ENCODE assay signal across 37 mouse cellular contexts in the genomic region with DNA sequence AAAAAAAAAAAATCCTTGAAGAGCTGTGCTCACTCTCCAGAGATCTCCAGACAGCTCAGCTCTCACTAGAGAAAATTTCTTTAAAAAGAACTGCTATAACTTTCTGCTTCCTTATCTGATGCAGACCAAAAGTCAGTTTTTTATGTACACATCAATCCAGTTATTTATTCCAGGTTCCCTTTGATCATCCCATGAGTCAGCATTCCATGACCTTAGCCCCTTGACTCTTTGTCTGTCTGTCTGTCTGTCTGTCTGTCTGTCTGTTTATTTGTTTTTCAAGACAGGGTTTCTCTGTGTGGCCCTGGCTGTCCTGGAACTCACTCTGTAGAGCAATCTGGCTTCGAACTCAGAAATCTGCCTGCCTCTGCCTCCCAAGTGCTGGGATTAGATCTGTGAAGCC. TPM values are rescaled to one million over a fixed set of nuclear protein-coding genes. Genes with fewer than 3 reads are reported as not detected.
"Had no signal": no experiment of that assay in that cellular context is flagged by ENCODE, and none has a peak within 500 bp of the region (broad histone marks: within the 10 kb centered on the region; RNA-seq: fewer than 3 reads in every experiment).

No protein-coding gene starts in this region.

- H3K4me3 ChIP-seq: embryonic facial prominence, embryonic 10.5 days; embryonic facial prominence, embryonic 12.5 days; embryonic facial prominence, embryonic 13.5 days; embryonic facial prominence, embryonic 15.5 days; erythroblast, embryonic 14.5 days; forebrain, embryonic 10.5 days; forebrain, embryonic 12.5 days; forebrain, embryonic 13.5 days; forebrain, embryonic 15.5 days; gastrocnemius, adult 2 months; heart, adult 2 months had no signal

- H3K27me3 ChIP-seq: embryonic facial prominence, embryonic 12.5 days; embryonic facial prominence, embryonic 13.5 days; embryonic facial prominence, embryonic 15.5 days; forebrain, embryonic 12.5 days; forebrain, embryonic 13.5 days; forebrain, embryonic 15.5 days had no signal

- H3K4me1 ChIP-seq: embryonic facial prominence, embryonic 10.5 days; embryonic facial prominence, embryonic 12.5 days; embryonic facial prominence, embryonic 13.5 days; embryonic facial prominence, embryonic 15.5 days; forebrain, embryonic 10.5 days; forebrain, embryonic 12.5 days; forebrain, embryonic 13.5 days had no signal

- H3K4me2 ChIP-seq: embryonic facial prominence, embryonic 12.5 days; embryonic facial prominence, embryonic 13.5 days; embryonic facial prominence, embryonic 15.5 days; forebrain, embryonic 12.5 days; forebrain, embryonic 13.5 days; forebrain, embryonic 15.5 days had no signal

- H3K9me3 ChIP-seq: embryonic facial prominence, embryonic 10.5 days; embryonic facial prominence, embryonic 12.5 days; embryonic facial prominence, embryonic 13.5 days; embryonic facial prominence, embryonic 15.5 days; forebrain, embryonic 10.5 days; forebrain, embryonic 12.5 days; forebrain, embryonic 13.5 days; forebrain, embryonic 15.5 days had no signal

- H3K27ac ChIP-seq: embryonic facial prominence, embryonic 10.5 days; embryonic facial prominence, embryonic 12.5 days; embryonic facial prominence, embryonic 13.5 days; embryonic facial prominence, embryonic 15.5 days; forebrain, embryonic 10.5 days; forebrain, embryonic 12.5 days; forebrain, embryonic 13.5 days; forebrain, embryonic 15.5 days; gastrocnemius, adult 2 months; heart, adult 2 months had no signal

- ATAC-seq: forebrain, embryonic 13.5 days; forebrain, embryonic 14.5 days; forebrain, embryonic 15.5 days; forebrain, embryonic 16.5 days; forebrain, postnatal 0 days had no signal

- H3K9ac ChIP-seq: embryonic facial prominence, embryonic 12.5 days; embryonic facial prominence, embryonic 13.5 days; embryonic facial prominence, embryonic 15.5 days; forebrain, embryonic 12.5 days; forebrain, embryonic 13.5 days; forebrain, embryonic 15.5 days; forebrain, postnatal 0 days had no signal

- H3K36me3 ChIP-seq: embryonic facial prominence, embryonic 10.5 days; embryonic facial prominence, embryonic 12.5 days; embryonic facial prominence, embryonic 15.5 days had no signal

- DNase-seq: cerebellum, adult 9-10 months; cerebellum, adult 9-11 months; cerebellum, postnatal 10 days; cerebellum, postnatal 14 days; cerebellum, postnatal 25 days; embryo, embryonic 11 days; forebrain, postnatal 0 days; gastrocnemius, adult 2 months; gastrocnemius, postnatal 10 days; gastrocnemius, postnatal 14 days; gastrocnemius, postnatal 25 days; gastrocnemius, postnatal 36 days; heart, adult 11 months; heart, adult 18-20 months; heart, adult 2 months had no signal

RNA-seq across cellular contexts. Expression of a gene that starts 6.7 kb away (rescaled TPM):
- total RNA-seq: common myeloid progenitor, adult 5-6 weeks had no signal
- polyA plus RNA-seq: erythroblast, embryonic 14.5 days had no signal

RNA-seq across cellular contexts. Expression of a gene that starts 18.9 kb away (rescaled TPM):
- total RNA-seq: common myeloid progenitor, adult 5-6 weeks; forebrain, postnatal 0 days; gastrocnemius, postnatal 10 days; gastrocnemius, postnatal 36 days; gastrocnemius, postnatal 4 days; granulocyte monocyte progenitor cell, adult 5-6 weeks; heart, adult 18-20 months; heart, adult 2 months; heart, adult 8-10 months had no signal
- polyA plus RNA-seq: cortical plate, adult 2 months; embryonic facial prominence, embryonic 10.5 days; embryonic facial prominence, embryonic 11.5 days; embryonic facial prominence, embryonic 12.5 days; embryonic facial prominence, embryonic 13.5 days; embryonic facial prominence, embryonic 14.5 days; embryonic facial prominence, embryonic 15.5 days; erythroblast, embryonic 14.5 days; forebrain, embryonic 10.5 days; forebrain, embryonic 11.5 days; forebrain, embryonic 12.5 days; forebrain, embryonic 13.5 days; forebrain, embryonic 14.5 days; forebrain, embryonic 15.5 days; forebrain, embryonic 16.5 days; forebrain, postnatal 0 days; frontal cortex, adult 2 months had no signal

RNA-seq across cellular contexts. Expression of a gene that starts 23.2 kb away (rescaled TPM):
- total RNA-seq: common myeloid progenitor, adult 5-6 weeks; forebrain, postnatal 0 days; gastrocnemius, adult 18-20 months; gastrocnemius, adult 2 months; gastrocnemius, adult 8-10 months; gastrocnemius, postnatal 10 days; gastrocnemius, postnatal 14 days; gastrocnemius, postnatal 25 days; gastrocnemius, postnatal 36 days; gastrocnemius, postnatal 4 days; granulocyte monocyte progenitor cell, adult 5-6 weeks; heart, adult 18-20 months; heart, adult 2 months; heart, adult 8-10 months had no signal
- polyA plus RNA-seq: embryonic facial prominence, embryonic 10.5 days; embryonic facial prominence, embryonic 11.5 days; embryonic facial prominence, embryonic 12.5 days; embryonic facial prominence, embryonic 13.5 days; embryonic facial prominence, embryonic 14.5 days; embryonic facial prominence, embryonic 15.5 days; erythroblast, embryonic 14.5 days; forebrain, embryonic 10.5 days; forebrain, embryonic 11.5 days; forebrain, embryonic 12.5 days; forebrain, embryonic 13.5 days; forebrain, embryonic 14.5 days; forebrain, embryonic 15.5 days; forebrain, embryonic 16.5 days; forebrain, postnatal 0 days; heart, adult 2 months had no signal
